Mouse (Mus musculus) retina, postnatal 7 days (tissue): ENCODE data around the gene Atf1.
A peak's percentile ranks its signal among the peaks of the same experiment; 100 is the strongest.
"Not testable (repeated sequence)": the region's sequence is repeated elsewhere in the genome, so short reads cannot be mapped to it uniquely, and the experiment has no call there.

Source experiments
- DNase-seq: peaks from one replicate; pipeline ENCODE4 v3.0.0-alpha.2; 2012; ENCODE audit warnings: low read depth, low spot score

Gene Atf1

DNA sequence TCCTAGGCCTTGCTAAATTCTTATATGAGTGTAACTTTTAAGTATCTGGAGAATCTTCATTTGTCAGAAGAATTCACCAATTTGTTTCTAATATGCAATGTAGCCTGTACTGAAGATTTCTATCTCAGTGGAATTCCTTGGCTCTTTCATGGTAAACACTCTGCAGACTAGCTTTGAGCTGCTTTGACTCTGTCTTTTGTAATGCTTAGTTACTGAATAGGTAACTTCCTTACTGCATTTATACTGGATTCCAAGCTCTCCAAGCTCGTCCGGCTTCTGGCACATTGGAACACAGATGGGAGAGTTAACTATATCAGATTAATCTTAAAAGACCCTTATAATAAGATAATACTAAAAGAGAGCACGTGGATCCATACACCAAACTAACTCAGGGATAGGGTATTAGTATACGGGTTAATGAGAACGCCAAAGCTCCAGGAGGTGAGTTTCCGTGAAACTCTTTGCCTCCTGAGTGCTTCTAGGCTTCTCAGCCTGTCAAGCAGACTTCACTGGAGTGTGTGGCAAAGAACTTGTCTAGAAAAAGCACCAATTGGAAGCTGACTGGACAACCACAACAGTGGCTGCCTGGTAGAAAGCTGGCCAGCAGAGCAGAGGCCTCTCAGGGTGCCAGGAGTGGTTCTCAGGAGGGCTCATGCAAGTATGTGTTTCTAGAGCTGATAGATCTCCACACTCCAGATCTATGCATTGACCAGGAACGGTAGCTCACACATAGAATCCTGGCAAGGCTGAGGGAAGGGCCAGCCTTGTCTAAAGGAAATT lies 31.2 kb downstream of the Atf1 start:
- no peak for DNase-seq

DNA sequence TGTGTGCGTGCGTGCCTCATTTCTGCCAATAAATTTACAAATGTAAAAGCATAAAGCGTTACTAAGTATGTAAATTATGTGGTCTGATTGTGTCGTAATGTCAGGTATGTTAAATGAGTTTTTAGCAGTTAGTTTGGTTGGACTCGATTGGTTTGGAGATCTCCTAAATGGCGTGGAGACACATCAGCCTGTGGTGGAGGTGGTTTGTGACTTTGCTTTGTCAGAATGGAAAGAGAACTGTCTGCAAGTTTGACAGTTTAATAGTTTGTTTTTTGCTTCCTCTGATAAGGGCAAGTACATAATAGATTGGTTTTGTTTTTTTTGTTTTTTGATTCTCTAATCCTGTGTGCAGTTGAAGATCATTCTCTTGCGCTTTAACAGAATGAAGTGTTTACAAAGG lies 32.7 kb downstream of the Atf1 start:
- DNase-seq, result not testable (repeated sequence)

DNA sequence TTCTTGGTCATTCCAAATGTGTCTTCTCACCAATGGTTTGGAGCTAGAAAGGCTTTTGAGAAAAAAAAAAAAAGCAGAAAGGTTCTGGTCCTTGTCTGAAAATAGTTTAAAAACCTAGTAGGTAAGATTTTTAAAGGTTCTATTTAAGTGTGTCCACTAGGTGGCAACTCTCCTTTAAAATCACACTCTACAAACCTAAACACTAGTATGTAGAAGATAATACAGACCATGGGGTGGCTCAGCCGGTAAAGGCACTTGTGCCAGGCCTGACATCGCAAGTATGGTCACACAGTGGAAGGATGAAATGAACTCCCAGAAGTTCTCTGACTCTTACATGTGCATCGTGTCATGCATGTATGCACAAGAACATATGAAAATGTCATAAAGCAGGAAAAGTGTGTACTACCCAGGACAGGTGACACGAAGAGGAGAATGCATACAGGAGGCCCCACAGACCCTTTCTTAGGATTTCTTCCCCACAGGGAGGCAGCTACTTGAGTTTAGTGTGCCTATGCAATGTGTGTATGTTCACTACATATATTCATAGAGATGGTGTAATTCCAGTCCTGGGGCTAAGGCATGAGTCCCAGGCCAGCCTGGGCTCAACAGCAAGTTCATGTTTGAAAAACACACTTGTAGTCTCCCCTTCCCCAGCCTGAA lies 35.8 kb downstream of the Atf1 start:
- peak; percentile 4 for DNase-seq

DNA sequence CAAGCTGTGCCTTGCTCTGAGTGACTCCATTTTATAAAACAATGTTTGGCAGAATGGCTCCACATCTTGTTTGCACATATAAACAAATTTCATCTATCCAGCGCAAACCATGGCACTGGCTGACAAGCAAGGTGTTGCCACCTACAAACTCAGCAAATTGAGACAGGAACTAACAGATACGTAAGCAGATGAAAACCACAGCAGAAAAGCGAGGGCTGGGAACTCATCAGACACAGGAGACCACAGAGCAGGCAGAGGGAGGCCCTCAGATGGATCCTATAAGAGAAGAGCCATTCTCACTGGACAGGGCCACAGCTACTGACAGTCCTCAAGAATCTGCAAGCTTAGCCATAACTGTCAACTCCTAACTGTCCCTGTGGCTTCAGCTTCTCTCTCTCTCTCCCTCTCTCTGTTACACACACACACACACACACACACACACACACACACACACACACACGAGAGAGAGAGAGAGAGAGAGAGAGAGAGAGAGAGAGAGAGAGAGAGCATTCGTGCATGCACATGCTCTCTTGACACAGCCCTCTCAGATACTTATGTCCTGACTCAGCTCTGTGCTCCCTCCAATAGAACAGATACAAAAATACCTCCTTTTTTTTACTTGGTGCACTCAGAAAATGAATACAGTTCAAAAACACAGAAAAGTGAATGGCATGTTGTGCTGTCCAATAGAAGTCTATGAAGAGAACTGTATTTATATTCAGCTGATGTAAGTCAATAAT lies 38.1 kb downstream of the Atf1 start:
- no peak for DNase-seq

DNA sequence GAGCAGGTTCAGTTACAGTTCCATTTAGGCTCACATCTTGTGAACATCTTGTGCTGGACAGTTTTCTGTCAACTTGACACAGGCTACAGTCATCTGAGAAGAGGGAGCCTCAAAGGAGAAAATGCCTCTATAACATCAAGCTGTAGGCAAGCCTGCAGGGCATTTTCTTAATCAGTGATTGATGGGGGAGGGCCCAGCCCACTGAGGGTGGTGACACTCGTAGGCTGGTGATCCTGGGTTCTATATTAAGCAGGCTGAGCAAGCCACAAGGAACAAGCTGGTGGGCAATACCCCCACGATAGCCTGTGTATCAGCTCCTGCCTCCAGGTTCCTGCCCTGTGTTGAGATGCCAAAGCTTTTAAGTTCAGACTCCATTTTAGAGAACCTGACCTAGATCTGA lies 41.3 kb downstream of the Atf1 start:
- DNase-seq, result no peak

DNA sequence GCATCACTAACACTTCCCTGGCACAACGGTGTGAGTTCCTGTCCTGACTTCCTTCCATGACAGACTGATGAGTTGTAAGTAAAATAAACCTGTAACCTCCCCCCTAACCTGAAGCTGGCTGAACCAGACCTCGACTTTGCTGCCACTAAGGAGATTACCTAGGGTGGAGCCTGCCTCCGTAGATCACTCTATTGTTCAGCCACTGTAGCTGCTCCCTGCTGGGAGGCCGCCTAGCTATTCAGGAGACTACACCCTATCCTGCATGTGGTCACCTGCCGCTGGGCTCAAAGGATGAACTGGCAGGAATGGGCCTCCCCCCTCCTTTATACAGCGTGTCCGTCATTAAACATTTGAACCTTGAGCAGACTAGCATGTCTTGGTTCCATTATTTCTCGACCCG lies 42.2 kb downstream of the Atf1 start:
- no peak for DNase-seq

DNA sequence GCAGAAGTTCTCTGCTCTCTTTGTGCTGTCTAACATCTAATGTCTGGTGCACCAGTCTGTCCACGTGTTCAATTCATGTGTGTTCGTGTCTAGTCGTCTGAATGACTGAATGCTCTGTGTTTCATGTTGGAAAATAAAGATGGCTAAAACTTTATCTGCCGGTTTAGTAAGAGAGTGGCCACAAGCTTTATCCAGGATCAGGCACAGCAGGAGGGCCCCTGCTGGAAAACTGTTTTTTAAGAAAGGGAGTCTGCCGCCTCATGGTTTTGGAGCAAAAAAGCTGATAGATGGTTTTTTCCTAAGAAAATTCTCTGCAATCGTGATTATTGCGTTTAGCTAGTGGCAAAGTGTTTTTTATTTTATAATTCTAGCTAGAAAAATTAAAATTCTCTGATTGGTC lies 43.0 kb downstream of the Atf1 start:
- not testable (repeated sequence) for DNase-seq

DNA sequence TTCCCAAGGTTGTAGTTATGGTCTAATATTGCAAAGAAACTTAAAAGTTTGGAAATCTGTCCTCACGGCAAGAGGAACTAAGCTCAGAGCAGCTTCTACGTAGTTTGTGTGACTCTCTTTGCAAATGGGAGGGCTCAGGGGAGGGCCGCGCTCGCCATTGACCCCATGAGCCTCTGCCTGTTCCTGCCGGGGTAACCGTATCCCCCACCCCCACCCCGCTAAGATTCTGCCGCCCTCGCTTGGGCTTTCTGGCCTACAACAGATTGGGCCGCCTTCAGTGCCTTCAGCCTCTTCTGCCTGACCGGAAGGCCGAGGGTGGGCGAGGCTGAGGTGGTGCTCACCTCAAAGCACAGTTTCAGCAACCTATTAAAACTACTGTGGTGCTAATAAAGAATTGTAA lies 43.8 kb downstream of the Atf1 start:
- DNase-seq, result no peak

DNA sequence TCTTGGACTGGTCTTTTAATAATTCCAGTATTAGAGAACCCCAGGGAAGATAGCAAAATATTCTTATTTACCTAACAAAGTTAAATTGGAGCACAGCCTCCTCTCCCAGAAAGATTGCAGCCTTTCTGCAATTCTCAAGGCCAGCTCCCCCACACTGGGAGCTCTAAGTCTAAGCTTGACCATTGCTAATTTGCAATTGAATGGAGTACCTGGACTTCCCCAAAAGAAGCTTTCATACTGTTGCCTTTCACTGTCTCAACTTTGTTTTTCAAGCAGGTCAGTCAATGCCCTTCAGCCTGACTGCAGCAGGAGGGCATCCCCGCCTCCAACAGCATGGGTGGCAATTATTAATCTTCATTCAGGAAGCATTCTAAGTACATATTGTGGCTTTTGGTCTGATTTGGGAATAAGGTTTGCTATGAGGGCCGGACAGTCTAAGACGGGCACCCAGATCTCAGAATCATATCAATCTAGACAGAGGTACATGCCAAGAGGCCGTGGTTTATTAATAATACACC lies 46.2 kb downstream of the Atf1 start:
- not testable (repeated sequence) for DNase-seq

DNA sequence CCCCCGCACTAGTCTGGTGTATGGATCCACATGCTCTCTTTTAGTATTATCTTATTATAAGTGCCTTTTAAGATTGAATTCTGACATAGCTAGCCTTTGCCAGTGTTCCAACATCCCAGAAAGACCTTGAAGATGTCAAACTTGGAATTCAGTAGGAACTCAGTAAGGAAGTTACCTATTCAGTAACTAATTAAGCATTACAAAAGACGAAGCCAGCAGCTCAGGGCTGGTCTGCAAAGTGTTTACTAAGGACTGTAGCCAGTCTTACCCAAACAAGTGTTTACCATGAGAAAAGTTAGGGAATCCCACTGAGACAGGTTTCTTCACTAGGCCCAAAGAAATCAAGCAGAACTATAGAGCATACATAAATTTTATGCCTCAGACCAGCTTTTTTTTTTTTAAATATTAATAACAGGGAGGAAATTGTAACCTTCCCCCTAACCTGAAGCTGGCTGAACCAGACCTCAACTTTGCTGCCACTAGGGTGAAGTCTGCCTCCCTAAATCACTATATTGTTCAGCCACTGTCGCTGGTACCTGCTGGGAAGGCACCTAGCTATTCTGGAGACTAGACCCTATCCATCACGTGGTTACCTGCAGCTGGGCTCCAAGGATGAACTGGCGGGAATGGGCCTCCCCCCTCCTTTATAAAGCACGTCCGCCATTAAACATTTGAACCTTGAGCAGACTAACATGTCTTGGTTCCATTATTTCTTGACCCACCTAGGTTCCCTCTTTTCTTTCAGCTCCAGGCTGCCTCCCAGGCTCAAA lies 47.4 kb downstream of the Atf1 start:
- DNase-seq, result no peak

DNA sequence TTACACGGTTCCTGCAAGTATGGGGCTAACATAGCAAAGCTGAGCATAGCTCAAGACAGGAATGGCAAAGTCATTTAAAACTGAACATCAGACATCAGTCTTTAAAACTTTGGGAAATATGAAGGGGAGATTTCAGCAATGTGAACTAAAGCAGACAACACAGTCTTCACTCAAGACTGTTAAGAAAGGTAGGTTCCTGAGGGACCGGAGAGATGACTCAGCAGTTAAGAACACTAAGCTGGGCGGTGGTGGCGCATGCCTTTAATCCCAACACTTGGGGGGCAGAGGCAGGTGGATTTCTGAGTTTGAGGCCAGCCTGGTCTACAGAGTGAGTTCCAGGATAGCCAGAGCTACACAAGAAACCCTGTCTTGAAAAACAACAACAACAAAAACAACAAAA lies 48.8 kb downstream of the Atf1 start:
- no peak for DNase-seq

DNA sequence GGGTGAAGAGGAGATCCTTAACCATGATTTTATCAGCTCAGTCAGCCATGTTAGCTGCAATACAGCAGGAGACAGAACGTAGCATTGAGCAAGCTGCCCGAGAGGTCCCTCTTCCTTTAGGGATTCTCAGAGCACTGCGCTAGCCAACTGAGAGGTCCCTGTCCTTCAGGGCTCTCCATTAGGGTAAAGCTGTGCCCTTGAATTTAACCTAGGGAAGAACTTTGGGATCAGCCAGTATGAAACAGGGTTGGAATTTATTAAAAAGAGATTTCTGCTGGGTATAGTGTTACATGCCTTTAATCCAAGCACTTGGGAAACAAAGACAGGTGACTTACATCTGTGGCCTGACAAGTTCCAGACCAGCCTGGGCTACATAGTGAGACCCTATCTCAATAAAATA lies 50.0 kb downstream of the Atf1 start:
- no peak for DNase-seq

DNA sequence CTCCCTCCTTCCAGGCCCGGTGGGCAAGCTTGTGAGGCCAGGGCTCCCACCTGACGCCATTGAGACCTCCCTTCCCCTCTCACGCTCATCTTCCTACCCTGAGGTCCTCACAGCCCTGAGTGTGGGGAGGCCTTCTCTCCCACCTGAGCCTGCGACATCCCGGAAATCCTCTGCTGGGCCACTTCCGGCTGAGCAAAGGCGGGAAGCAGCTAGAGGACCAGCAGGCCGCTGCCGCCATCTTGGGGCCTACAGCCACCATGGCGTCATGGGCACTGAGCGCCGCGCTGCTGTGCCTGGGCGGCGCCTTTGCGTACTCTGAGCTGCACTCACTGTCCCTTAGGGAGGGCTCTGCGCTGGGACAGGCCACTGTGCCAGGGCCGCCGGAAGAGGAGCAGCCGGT lies 53.0 kb downstream of the Atf1 start, which contains the start of gene Tmprss12:
Tmprss12 (plus strand) TSS at position 212 of the 400 bp plus-strand sequence.
- no peak for DNase-seq

DNA sequence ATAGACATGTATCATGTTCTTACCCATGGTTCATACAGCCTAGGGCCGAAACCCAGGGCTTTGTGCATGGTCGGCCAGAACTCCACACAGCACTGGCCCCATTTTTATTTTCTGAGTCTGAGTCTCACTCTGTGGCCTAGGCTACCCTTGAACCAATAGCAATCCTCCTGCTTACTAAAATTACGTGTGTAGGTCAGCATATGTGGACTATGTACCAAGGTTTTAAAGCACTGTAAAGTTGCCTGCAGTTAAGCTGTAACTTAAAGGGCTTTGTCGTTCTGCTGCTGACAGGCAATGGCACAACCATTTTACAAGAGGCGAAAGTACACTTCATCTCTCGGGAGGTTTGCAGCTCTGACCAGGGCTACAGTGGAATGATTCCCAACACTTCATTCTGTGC lies 61.4 kb downstream of the Atf1 start:
- DNase-seq, result no peak

DNA sequence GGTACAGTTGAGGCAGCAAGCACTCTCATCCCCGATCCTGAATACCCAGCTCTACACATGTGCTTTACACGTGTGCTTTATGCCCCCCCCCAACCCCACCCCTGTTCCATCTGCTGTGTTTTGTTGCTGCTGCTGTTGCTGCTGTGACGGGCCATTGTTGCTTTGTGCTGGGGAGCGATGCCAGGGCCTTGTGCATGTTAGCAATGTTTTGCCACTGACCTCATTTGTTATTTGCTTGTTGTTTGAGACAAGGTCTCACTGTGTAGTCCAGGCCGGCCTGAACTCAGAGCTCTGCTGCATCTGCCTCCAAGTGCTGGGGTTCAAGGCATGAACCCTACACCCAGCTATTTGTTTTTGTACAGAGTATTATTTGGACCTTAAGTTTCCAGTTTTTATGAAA lies 63.2 kb downstream of the Atf1 start:
- DNase-seq, result no peak

DNA sequence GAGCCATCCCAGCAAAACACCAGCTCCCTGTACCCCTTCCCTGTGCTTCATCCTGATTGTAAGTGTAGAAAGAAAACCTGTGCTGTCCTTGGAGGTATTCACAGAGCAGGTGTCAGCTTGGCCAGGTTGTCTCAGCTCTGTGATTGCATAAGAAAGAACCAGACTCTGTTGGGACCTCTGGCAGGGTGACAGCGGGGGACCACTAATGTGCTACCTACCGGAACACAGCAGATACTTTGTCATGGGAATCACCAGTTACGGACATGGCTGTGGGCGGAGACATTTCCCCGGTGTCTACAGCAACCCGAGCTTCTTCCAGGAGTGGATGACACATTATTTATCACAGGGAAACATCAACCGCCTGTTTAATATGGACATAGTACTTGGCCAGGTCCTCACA lies 64.7 kb downstream of the Atf1 start:
- DNase-seq, result no peak

DNA sequence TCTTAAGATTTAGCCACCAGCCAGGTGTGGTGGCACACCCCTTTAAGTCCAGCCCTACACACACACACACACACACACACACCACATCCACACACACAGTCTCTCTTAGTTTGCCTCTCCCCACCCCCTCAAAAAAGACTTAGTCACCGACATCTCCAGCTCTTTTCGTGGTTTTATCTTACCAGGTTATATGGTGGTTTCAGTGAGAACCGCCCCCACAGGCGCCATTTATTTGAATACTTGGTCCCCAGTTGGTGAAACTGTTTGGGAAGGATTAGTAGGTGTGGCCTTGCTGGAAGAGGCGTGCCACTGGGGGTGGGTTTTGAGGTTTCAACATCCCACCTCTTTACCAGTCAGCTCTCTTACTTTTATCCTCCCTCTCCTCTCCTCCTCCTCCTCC lies 70.2 kb downstream of the Atf1 start:
- DNase-seq, result no peak

DNA sequence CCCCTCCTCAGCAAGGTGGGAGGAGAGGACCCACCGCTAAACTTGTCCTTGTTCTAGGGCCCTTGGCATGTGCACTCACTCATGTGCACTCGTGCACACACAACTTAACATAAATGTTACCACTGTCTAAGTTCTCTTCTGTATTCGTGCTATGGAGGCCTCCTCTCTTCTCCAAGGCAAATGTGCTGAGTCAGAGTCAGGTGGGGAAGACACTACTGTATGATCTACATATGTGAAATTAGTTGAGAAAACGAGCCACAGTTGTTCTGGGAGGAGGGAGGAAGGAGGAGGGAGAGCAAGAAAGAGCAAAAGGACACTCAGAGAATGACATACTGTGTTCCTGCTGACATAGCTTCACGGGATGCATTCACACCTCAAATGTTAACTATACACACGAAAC lies 72.9 kb downstream of the Atf1 start:
- DNase-seq, result no peak

DNA sequence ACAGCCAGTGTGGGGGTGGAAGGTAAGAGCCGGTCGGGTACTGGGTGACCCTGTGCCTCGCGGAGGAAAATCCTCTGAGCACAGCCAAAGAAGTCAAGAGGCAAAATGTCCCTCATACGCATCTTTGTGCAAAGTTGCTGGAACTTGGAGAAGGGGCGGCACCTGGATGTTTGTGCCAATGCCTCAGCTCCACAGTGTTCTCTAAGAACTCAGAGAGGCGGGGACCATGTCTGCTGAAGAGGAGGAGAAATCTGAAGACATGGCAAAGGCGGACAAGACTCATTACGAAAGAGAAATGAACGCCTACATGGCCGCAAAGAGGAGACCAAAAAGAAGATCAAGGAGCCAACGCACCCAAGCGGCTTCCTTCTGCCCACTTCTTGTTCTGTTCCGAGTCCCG lies 73.9 kb downstream of the Atf1 start:
- no peak for DNase-seq

DNA sequence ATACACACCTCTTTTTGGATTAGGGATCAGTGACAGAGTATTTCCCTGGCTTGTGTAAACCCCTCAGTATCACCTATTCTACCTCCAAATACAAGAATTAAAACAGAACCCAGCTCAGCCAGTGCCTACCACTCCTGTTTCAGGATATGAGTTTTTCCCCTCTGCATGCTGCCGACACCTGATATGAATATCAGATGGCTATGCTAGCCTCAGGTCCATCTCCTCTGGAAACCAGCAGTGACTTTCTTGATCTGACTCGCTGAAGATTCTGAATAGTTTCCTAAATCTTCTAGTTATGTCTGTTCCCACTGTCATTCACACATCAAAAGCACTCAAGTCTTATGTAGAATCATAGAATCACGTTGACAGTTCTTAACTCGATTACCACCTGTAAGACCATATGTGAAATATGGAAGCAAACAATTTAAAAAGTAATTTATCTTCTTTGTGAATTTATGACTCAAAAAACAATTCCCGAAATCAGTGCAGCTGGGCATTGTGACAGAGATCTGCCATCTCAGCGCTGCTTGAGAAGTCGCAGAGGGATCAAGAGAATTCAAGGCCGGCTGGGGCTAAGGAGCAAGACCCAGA lies 75.9 kb downstream of the Atf1 start:
- no peak for DNase-seq
